Mouse (Mus musculus): Measurements from ENCODE around the gene Ccdc163. TPM values are rescaled to one million over a fixed set of nuclear protein-coding genes. Genes with fewer than 3 reads are reported as not detected.
A peak's percentile ranks its signal among the peaks of the same experiment; 100 is the strongest.
"Not testable (repeated sequence)": the region's sequence is repeated elsewhere in the genome, so short reads cannot be mapped to it uniquely, and the experiment has no call there.

The Ccdc163 gene
- polyA plus RNA-seq (2014; fragmentation: Nextera tagmentation; extraction: Ambion mirVana): 24.4 and 25.1 TPM in 2 replicates

- Histone ChIP-seq H3K4me1 (replicated peaks; ENCODE audit: control insufficient read depth, insufficient read depth, low read length) (peaks cover 5% of the 10 kb centered on the region; the same call in 1 of the 2 replicates), H3K9me3 (ENCODE audit: control insufficient read depth, low read length) (no peaks in the 10 kb centered on the region), H3K9ac (ENCODE audit: low read depth, low read length) (peak within 1 kb of the TSS; percentile 76), H3K36me3 (ENCODE audit: control insufficient read depth, insufficient read depth, low read length) (peaks cover 5% of the 10 kb centered on the region; the same call in 1 of the 2 replicates), H3K27me3 (replicated peaks; ENCODE audit: control insufficient read depth, insufficient read depth, low read length) (no peaks in the 10 kb centered on the region), H3K4me2 (peak within 1 kb of the TSS; percentile 70), H3K4me3 (ENCODE audit: low read depth, low read length) (peak within 1 kb of the TSS; percentile 56), H3K27ac (ENCODE audit: low read depth, low read length) (peak within 1 kb of the TSS; percentile 49; the same call in 1 of the 2 replicates)
- under 1% methylated on average over 29 of the region's 29 CpGs for WGBS
- DNase-seq (ENCODE audit: low spot score) (peak; percentile 82), ATAC-seq (replicated peaks; ENCODE audit: low FRiP score) (peak; percentile 97)
These were observed at the start of gene Ccdc163, which contains the start of gene Mmachc for GRCm38 (mm10) chr4:116708201-116708764. Gene Ccdc163 (plus strand): TSS chr4:116708509. Gene Mmachc (minus strand): TSS chr4:116708406.

GRCm38 (mm10) chr4:116659474-116659873 is 48.8 kb upstream of the Ccdc163 start:
- no peaks in the 10 kb centered on the region for H3K9me3 ChIP-seq (ENCODE audit: control insufficient read depth, low read length)
- H3K4me1 ChIP-seq (replicated peaks; ENCODE audit: control insufficient read depth, insufficient read depth, low read length): no peaks in the 10 kb centered on the region
- H3K27ac ChIP-seq (ENCODE audit: low read depth, low read length): no peak overlapping the region
- ATAC-seq (replicated peaks; ENCODE audit: low FRiP score) (no peak), DNase-seq (ENCODE audit: low spot score) (no peak)
- H3K36me3 ChIP-seq (ENCODE audit: control insufficient read depth, insufficient read depth, low read length): no peaks in the 10 kb centered on the region
- H3K4me3 ChIP-seq (ENCODE audit: low read depth, low read length): no peak overlapping the region
- 80% methylated on average over 2 of the region's 2 CpGs for WGBS
- H3K9ac ChIP-seq (ENCODE audit: low read depth, low read length): no peak overlapping the region
- no peaks in the 10 kb centered on the region for H3K27me3 ChIP-seq (replicated peaks; ENCODE audit: control insufficient read depth, insufficient read depth, low read length)
- no peak overlapping the region for H3K4me2 ChIP-seq

- ATAC-seq (replicated peaks; ENCODE audit: low FRiP score); H3K36me3 ChIP-seq (ENCODE audit: control insufficient read depth, insufficient read depth, low read length); H3K27ac ChIP-seq (ENCODE audit: low read depth, low read length); H3K4me3 ChIP-seq (ENCODE audit: low read depth, low read length); H3K9me3 ChIP-seq (ENCODE audit: control insufficient read depth, low read length); H3K4me1 ChIP-seq (replicated peaks; ENCODE audit: control insufficient read depth, insufficient read depth, low read length); H3K4me2 ChIP-seq; H3K27me3 ChIP-seq (replicated peaks; ENCODE audit: control insufficient read depth, insufficient read depth, low read length); H3K9ac ChIP-seq (ENCODE audit: low read depth, low read length); DNase-seq (ENCODE audit: low spot score): not testable (repeated sequence)
- 80% methylated on average over 6 of the region's 6 CpGs for WGBS
These were observed 48.4 kb upstream of the Ccdc163 start for GRCm38 (mm10) chr4:116659916-116660315.

GRCm38 (mm10) chr4:116660829-116661228 is 47.5 kb upstream of the Ccdc163 start:
- no peaks in the 10 kb centered on the region for H3K9me3 ChIP-seq (ENCODE audit: control insufficient read depth, low read length)
- no peak overlapping the region for H3K9ac ChIP-seq (ENCODE audit: low read depth, low read length)
- no peaks in the 10 kb centered on the region for H3K4me1 ChIP-seq (replicated peaks; ENCODE audit: control insufficient read depth, insufficient read depth, low read length)
- no peak overlapping the region for H3K4me2 ChIP-seq
- H3K4me3 ChIP-seq (ENCODE audit: low read depth, low read length): no peak overlapping the region
- DNase-seq (ENCODE audit: low spot score) (no peak), ATAC-seq (replicated peaks; ENCODE audit: low FRiP score) (no peak)
- no peaks in the 10 kb centered on the region; the same call in 1 of the 2 replicates for H3K27me3 ChIP-seq (replicated peaks; ENCODE audit: control insufficient read depth, insufficient read depth, low read length)
- H3K36me3 ChIP-seq (ENCODE audit: control insufficient read depth, insufficient read depth, low read length): no peaks in the 10 kb centered on the region
- 70% methylated on average over 6 of the region's 6 CpGs for WGBS
- H3K27ac ChIP-seq (ENCODE audit: low read depth, low read length): no peak overlapping the region

GRCm38 (mm10) chr4:116661998-116662397 is 46.3 kb upstream of the Ccdc163 start:
- ATAC-seq (replicated peaks; ENCODE audit: low FRiP score) (no peak), DNase-seq (ENCODE audit: low spot score) (no peak)
- no peak overlapping the region for H3K4me2 ChIP-seq
- H3K27me3 ChIP-seq (replicated peaks; ENCODE audit: control insufficient read depth, insufficient read depth, low read length): no peaks in the 10 kb centered on the region; the same call in 1 of the 2 replicates
- H3K27ac ChIP-seq (ENCODE audit: low read depth, low read length): no peak overlapping the region
- WGBS: 95% methylated on average over 1 of the region's 1 CpGs
- no peak overlapping the region for H3K9ac ChIP-seq (ENCODE audit: low read depth, low read length)
- H3K4me1 ChIP-seq (replicated peaks; ENCODE audit: control insufficient read depth, insufficient read depth, low read length): no peaks in the 10 kb centered on the region
- H3K9me3 ChIP-seq (ENCODE audit: control insufficient read depth, low read length): no peaks in the 10 kb centered on the region
- no peaks in the 10 kb centered on the region for H3K36me3 ChIP-seq (ENCODE audit: control insufficient read depth, insufficient read depth, low read length)
- no peak overlapping the region for H3K4me3 ChIP-seq (ENCODE audit: low read depth, low read length)

- no peaks in the 10 kb centered on the region for H3K9me3 ChIP-seq (ENCODE audit: control insufficient read depth, low read length)
- H3K27me3 ChIP-seq (replicated peaks; ENCODE audit: control insufficient read depth, insufficient read depth, low read length): no peaks in the 10 kb centered on the region; the same call in 1 of the 2 replicates
- no peak overlapping the region for H3K9ac ChIP-seq (ENCODE audit: low read depth, low read length)
- no peaks in the 10 kb centered on the region for H3K36me3 ChIP-seq (ENCODE audit: control insufficient read depth, insufficient read depth, low read length)
- H3K4me2 ChIP-seq: no peak overlapping the region
- WGBS: 54% methylated on average over 4 of the region's 4 CpGs
- no peaks in the 10 kb centered on the region for H3K4me1 ChIP-seq (replicated peaks; ENCODE audit: control insufficient read depth, insufficient read depth, low read length)
- no peak for DNase-seq (ENCODE audit: low spot score)
- no peak overlapping the region for H3K27ac ChIP-seq (ENCODE audit: low read depth, low read length)
- no peak overlapping the region for H3K4me3 ChIP-seq (ENCODE audit: low read depth, low read length)
- ATAC-seq (replicated peaks; ENCODE audit: low FRiP score): no peak
These were observed 41.7 kb upstream of the Ccdc163 start for GRCm38 (mm10) chr4:116666625-116667024.

- H3K4me3 ChIP-seq (ENCODE audit: low read depth, low read length): no peak overlapping the region
- no peaks in the 10 kb centered on the region for H3K36me3 ChIP-seq (ENCODE audit: control insufficient read depth, insufficient read depth, low read length)
- H3K27ac ChIP-seq (ENCODE audit: low read depth, low read length): no peak overlapping the region
- H3K4me2 ChIP-seq: no peak overlapping the region
- no peaks in the 10 kb centered on the region for H3K9me3 ChIP-seq (ENCODE audit: control insufficient read depth, low read length)
- H3K4me1 ChIP-seq (replicated peaks; ENCODE audit: control insufficient read depth, insufficient read depth, low read length): peaks cover 5% of the 10 kb centered on the region
- no peak overlapping the region for H3K9ac ChIP-seq (ENCODE audit: low read depth, low read length)
- no peak for ATAC-seq (replicated peaks; ENCODE audit: low FRiP score)
- no peaks in the 10 kb centered on the region; the same call in 1 of the 2 replicates for H3K27me3 ChIP-seq (replicated peaks; ENCODE audit: control insufficient read depth, insufficient read depth, low read length)
- WGBS: 42% methylated on average over 3 of the region's 3 CpGs
- DNase-seq (ENCODE audit: low spot score): no peak
These were observed 40.2 kb upstream of the Ccdc163 start for GRCm38 (mm10) chr4:116668145-116668544.

GRCm38 (mm10) chr4:116669291-116669690 is 39.0 kb upstream of the Ccdc163 start:
- no peak for DNase-seq (ENCODE audit: low spot score)
- WGBS: 49% methylated on average over 2 of the region's 2 CpGs

GRCm38 (mm10) chr4:116672785-116673184 is 35.5 kb upstream of the Ccdc163 start:
- H3K27me3 ChIP-seq (replicated peaks; ENCODE audit: control insufficient read depth, insufficient read depth, low read length): no peaks in the 10 kb centered on the region
- H3K4me3 ChIP-seq (ENCODE audit: low read depth, low read length): no peak overlapping the region
- H3K9ac ChIP-seq (ENCODE audit: low read depth, low read length): no peak overlapping the region
- no peaks in the 10 kb centered on the region for H3K9me3 ChIP-seq (ENCODE audit: control insufficient read depth, low read length)
- H3K4me2 ChIP-seq: peak overlapping the region; percentile 35
- ATAC-seq (replicated peaks; ENCODE audit: low FRiP score) (peak; percentile 90), DNase-seq (ENCODE audit: low spot score) (no peak)
- H3K4me1 ChIP-seq (replicated peaks; ENCODE audit: control insufficient read depth, insufficient read depth, low read length): peaks cover 11% of the 10 kb centered on the region
- no peak overlapping the region; the same call in 1 of the 2 replicates for H3K27ac ChIP-seq (ENCODE audit: low read depth, low read length)
- H3K36me3 ChIP-seq (ENCODE audit: control insufficient read depth, insufficient read depth, low read length): no peaks in the 10 kb centered on the region
- 24% methylated on average over 2 of the region's 2 CpGs for WGBS

More at GRCm38 (mm10) chr4:116669291-116669690, 39.0 kb upstream of the Ccdc163 start:
- H3K4me2 ChIP-seq: no peak overlapping the region
- no peak overlapping the region for H3K9ac ChIP-seq (ENCODE audit: low read depth, low read length)
- no peaks in the 10 kb centered on the region for H3K36me3 ChIP-seq (ENCODE audit: control insufficient read depth, insufficient read depth, low read length)
- ATAC-seq (replicated peaks; ENCODE audit: low FRiP score): no peak
- H3K4me3 ChIP-seq (ENCODE audit: low read depth, low read length): no peak overlapping the region
- no peak overlapping the region for H3K27ac ChIP-seq (ENCODE audit: low read depth, low read length)
- no peaks in the 10 kb centered on the region; the same call in 1 of the 2 replicates for H3K27me3 ChIP-seq (replicated peaks; ENCODE audit: control insufficient read depth, insufficient read depth, low read length)
- no peaks in the 10 kb centered on the region for H3K9me3 ChIP-seq (ENCODE audit: control insufficient read depth, low read length)
- peaks cover 11% of the 10 kb centered on the region for H3K4me1 ChIP-seq (replicated peaks; ENCODE audit: control insufficient read depth, insufficient read depth, low read length)
